Mouse (Mus musculus) adrenal gland (tissue): ENCODE data around the gene Erg.

Experiments used
- intact Hi-C: fragments of 180-260 bp; cut with DNase I; formaldehyde crosslinking; loops from one replicate; pipeline ENCODE4 v1.15.1; 2025

The Erg gene

DNA sequence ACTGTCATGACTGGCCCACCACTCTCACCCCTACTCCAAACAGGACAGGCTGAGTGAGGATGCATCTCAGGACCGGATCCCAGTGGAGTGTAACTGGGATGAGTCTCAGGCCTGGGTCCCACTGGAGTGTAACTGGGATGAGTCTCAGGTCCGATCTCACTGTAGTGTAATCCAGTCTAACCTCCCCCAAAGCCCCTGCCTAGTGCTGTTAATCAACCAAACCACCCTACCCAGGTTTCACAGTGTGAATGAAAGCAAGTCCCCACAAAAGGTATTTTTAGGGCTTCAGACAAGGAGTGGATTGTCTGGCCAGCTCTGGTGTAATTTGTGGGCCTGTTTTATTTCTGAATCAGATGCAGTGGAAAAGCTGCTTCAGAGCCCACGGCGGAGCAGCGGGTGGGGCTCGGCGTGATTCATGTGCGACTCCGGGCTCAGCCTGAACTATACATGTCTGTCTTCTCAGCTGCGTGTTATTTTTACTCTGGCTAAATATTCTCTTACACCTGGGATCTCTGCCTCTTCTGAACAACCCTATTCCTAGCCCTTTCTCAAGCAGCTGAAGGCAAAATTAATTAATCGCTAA lies 187.5 kb downstream of the Erg start:
- intact Hi-C loops, result no loop called here

- intact Hi-C loops, result no loop called here
These were observed 195.6 kb downstream of the Erg start for GRCm38 (mm10) chr16:95390787-95391186.

- intact Hi-C loops, result no loop called here
These were observed 197.4 kb downstream of the Erg start for GRCm38 (mm10) chr16:95388811-95389529.

- intact Hi-C loops, result no loop called here
These were observed 198.1 kb downstream of the Erg start for GRCm38 (mm10) chr16:95388292-95388691.

DNA sequence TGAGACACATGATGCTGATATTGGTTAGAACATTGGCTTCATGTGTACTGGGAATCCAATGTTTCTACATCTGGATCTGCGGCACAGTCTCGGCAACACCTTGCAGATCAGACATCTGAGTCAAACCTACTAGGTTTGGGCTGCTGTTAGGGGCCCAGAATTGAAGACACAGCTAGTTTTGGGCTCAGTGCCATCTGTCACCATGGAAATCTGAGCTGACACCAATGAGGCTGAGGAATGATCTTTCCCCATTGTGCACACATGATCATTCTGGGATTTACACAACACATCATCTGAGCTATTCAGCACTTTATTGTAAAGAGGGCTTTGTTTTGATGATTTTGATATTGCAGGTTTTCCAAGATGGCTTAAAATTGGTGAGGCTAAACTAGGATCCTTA lies 199.4 kb downstream of the Erg start:
- intact Hi-C loops, result no loop called here

- intact Hi-C loops, result no loop called here
These were observed 201.0 kb downstream of the Erg start for GRCm38 (mm10) chr16:95385299-95385973.

DNA sequence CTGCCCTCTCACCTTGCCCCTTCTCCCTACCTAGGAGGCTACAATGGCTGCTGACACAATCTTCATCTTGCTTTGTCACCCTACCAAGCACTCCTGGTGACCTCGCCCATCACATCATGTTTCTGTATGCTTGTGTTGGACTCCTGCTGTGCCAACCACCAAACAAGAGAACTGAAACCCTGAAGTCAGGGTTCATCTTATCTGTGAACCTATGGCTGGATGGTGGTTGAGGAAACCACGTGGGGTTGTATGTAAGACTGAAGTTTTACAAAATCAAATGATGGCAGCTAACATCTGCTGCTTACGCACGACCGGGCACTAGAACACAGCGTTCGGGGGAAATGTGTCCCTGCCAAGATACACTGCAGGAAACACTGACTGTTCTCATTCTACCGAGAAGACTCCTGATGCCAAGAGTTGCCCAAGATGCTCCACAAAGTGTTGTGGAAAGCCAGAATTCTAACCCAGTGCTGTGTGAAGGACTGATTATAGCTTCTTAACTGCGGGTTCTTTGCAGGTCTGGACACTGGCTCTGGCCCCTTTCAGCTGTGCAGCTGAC lies 201.7 kb downstream of the Erg start:
- intact Hi-C loops, result no loop called here

GRCm38 (mm10) chr16:95382251-95382650 lies 204.1 kb downstream of the Erg start:
- intact Hi-C loops, result no loop called here

- intact Hi-C loops, result no loop called here
These were observed 209.6 kb downstream of the Erg start for GRCm38 (mm10) chr16:95376834-95377233.

DNA sequence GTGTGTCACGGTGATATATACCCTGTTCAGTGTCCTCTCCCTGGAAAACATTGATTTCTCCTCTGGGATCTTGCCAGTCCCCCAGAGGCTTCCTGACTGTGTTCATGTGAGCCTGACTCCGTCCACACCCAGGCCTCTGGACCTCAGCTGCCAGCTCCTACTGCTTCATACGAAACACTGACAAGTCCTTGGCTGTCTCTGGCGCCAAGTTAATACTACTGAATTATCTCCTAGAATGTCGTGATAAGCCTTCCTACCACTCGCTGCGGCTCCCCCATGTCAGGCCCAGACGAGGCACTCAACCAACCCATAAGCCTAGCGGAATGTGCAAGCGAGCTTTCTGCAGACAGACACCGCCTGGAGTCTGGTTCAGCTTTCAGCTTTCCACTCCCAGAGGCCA lies 210.0 kb downstream of the Erg start:
- intact Hi-C loops, result no loop called here

GRCm38 (mm10) chr16:95374646-95375045 lies 211.7 kb downstream of the Erg start:
- intact Hi-C loops, result no loop called here

GRCm38 (mm10) chr16:95372960-95373359 lies 213.4 kb downstream of the Erg start:
- intact Hi-C loops, result no loop called here

DNA sequence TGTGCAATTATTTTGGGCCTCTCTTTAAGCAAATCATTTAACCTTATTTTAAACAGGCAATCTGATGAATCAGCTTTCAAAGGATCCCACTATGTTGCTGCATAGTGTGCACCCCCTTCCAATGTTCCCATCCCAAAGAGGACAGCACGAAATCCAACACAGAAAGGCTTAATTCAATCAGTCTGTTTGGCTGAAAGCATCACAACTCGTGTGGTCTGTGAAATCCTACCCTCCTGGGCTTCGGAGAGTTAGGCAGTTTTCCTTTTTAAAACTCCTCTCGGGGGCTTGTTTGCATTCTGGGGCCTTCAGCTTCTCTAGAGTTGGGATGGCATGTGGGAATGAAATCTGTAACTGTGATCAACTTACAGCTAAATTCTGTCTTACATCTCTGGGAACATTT lies 214.7 kb downstream of the Erg start:
- intact Hi-C loops, result no loop called here

DNA sequence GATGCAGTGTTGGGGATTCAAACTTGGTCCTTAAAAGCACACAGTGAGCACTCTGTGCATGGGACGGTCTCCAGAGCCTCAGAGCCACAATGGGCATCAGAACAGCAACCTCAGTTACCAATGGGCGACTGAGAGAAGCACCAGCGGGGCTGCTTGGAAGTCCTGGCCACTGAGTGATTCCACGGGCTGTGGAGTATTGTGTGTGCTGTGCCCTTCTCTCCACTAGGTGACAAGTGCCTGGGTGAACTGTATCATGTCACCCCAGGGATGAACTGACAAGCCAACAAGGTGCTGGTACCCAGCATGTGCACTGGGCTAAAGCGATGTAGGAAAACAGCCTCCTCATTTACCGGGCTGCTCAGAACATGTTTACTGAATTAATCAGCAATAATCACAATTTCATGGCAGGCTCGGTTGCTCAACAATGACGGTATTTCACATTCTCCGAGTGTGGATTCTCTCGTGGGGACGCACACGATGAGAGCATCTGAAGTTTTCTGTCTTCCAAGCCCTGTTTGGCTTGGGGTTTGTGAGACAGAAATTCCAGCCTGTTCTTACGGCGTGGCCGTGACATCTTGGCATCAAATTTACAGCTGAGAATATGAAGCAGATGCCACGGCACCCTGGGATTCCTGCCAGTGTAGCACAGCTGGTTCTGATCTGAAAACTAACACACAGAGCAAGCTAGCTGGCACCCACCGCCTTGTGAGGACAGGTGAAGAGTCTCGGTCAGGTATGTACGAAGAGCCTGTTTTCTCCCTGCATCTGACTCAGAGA lies 219.2 kb downstream of the Erg start:
- intact Hi-C loops, result no loop called here

DNA sequence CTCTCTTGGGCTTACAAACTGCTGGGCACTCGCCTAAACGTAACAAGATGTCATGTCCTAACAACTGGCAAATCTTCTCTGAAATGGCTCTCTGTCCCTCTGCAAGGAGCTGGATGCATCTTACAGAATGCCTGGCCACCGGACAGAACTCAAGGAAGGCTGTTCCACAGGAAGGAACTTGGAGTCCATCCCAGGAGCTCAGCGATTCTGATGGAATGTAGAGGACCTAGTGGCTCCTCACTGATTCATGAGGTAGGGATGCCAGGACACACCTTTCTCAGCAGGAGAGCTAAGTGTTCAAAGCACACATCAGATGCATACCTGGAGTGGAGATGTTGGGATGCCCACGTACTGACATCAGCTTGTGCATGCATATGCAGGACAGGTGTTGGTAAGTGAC lies 221.2 kb downstream of the Erg start:
- intact Hi-C loops, result no loop called here

GRCm38 (mm10) chr16:95363632-95364465 lies 222.5 kb downstream of the Erg start:
- intact Hi-C loops, result no loop called here

- intact Hi-C loops, result no loop called here
These were observed 224.4 kb downstream of the Erg start for GRCm38 (mm10) chr16:95361950-95362349.

DNA sequence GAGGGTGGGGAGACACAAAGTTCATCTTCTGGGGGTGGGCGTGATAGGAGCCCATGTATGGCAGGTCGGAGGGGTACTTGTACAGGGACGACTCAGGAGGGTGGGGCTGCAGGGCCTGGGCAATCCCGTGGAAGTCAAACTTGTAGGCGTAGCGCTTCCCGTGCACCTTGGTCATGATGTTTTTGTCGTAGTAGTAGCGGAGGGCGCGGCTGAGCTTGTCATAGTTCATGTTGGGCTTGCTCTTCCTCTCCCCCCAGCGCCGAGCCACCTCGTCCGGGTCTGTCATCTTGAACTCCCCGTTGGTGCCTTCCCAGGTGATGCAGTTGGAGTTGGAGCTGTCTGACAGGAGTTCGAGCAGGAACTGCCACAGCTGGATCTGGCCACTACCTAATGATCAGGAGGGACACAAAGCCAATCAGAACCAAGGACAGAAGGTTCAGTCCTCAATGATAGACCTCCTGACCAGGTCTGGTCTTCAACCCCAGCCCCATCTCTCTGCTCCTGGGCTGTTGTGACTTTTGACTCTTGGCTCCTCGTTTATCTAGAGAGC lies 225.4 kb downstream of the Erg start:
- intact Hi-C loops, result no loop called here

- intact Hi-C loops, result no loop called here
These were observed 226.1 kb downstream of the Erg start for GRCm38 (mm10) chr16:95360214-95360850.
